Mouse (Mus musculus): Measurements from ENCODE around the gene Bud23.

Bud23 gene

DNA sequence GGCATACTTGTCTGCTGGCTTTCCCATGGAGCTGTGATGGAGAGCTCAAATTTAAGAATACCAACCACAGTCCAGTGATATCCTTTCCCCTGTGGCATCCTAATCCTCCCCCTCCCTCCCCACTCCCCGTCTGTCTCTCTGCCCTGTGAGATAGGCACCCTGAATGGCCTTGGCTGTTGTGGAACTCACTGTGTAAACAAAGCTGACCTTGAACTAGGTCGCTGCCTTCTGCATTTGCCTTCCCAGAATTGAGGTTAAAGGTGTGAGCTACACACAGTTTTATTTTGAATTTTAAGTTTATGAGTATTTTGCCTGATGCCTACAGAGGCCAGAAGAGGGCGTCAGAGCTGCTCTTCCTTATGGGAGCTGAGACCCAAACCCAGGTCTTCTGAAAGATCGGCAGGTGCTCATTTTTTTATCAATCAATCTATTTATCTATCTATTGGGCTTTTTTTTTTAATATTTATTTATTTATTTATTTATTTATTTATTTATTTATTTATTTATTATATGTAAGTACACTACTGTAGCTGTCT, 48.5 kb downstream of the Bud23 start:
- no peaks in the 10 kb centered on the region for H3K27me3 ChIP-seq (ENCODE audit: control insufficient read depth, insufficient read depth, low read length, poor library complexity, severe bottlenecking)
- no peak for DNase-seq (ENCODE audit: low read depth, low spot score)
- no peaks in the 10 kb centered on the region; the same call in 1 of the 2 replicates for H3K36me3 ChIP-seq (ENCODE audit: control insufficient read depth, insufficient read depth, low read length, poor library complexity, severe bottlenecking)

DNA sequence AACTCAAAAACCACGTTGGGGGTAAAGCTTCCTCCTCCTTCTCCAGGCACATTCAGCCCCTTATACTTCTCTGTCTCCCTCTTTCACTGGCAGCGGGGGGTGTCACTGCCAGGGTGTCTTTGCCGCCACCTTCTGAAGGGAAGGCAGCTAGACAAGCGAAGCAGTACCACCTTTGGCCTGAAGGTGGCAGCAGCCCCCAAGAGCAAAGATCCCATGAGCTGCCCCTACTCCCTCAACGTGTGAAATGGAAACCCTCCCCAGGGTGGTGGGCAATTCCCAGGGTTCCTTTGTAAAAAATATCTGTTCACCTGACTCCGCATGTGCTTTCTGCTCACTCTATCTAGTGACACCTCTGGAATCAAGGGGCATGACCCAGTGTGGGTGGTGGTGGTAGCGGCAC, 49.3 kb downstream of the Bud23 start:
- Histone ChIP-seq H3K36me3 (ENCODE audit: control insufficient read depth, insufficient read depth, low read length, poor library complexity, severe bottlenecking) (no peaks in the 10 kb centered on the region; the same call in 1 of the 2 replicates), H3K27me3 (ENCODE audit: control insufficient read depth, insufficient read depth, low read length, poor library complexity, severe bottlenecking) (no peaks in the 10 kb centered on the region)
- DNase-seq (ENCODE audit: low read depth, low spot score), result peak; percentile 93

- peak; percentile 87 for DNase-seq (ENCODE audit: low read depth, low spot score)
Measured at GRCm38 (mm10) chr5:135012671-135013441, 51.9 kb downstream of the Bud23 start.

DNA sequence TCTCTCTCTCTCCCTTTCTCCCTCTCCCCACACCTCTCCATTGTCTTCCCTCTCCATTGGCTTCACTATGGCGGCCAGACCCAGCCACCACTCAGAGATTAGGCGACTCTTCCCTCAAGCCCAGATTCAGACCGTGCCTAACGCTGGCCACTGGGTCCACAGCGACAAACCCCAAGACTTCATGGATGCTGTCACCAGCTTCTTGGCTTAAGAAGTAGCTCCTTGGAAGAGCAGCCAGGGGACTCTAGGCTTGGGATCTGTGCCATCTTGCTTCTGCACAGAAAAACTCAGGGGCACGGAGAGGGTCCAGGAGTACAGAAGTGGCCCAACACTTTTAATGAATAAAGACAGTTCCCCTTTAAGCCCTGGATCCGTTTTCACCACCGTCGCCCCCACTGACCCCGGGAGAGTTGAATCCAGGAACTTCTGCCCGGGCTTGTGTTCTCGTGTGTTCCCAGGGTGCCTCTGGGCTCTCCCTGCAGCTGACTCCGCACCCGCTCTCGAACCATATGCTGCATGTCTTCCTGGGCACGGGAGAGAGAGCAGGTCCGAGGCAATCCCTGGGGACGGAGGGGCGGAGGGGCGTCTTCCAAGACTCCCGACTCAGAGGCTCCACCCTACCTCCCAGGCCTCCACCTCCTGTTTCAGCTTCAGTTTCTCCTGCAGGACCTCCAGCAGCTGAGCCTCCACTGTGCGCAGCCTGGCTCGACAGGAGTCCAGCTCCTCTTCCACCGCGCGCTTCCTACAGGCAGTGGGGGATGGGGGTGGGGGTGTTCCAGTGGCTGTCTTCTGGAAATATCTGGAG, 52.7 kb downstream of the Bud23 start:
- Histone ChIP-seq H3K36me3 (ENCODE audit: control insufficient read depth, insufficient read depth, low read length, poor library complexity, severe bottlenecking) (no peaks in the 10 kb centered on the region; the same call in 1 of the 2 replicates), H3K27me3 (ENCODE audit: control insufficient read depth, insufficient read depth, low read length, poor library complexity, severe bottlenecking) (no peaks in the 10 kb centered on the region)
- DNase-seq (ENCODE audit: low read depth, low spot score), result no peak

More at GRCm38 (mm10) chr5:135012671-135013441, 51.9 kb downstream of the Bud23 start:
- H3K27me3 ChIP-seq (ENCODE audit: control insufficient read depth, insufficient read depth, low read length, poor library complexity, severe bottlenecking), result no peaks in the 10 kb centered on the region
- H3K36me3 ChIP-seq (ENCODE audit: control insufficient read depth, insufficient read depth, low read length, poor library complexity, severe bottlenecking), result no peaks in the 10 kb centered on the region; the same call in 1 of the 2 replicates

DNA sequence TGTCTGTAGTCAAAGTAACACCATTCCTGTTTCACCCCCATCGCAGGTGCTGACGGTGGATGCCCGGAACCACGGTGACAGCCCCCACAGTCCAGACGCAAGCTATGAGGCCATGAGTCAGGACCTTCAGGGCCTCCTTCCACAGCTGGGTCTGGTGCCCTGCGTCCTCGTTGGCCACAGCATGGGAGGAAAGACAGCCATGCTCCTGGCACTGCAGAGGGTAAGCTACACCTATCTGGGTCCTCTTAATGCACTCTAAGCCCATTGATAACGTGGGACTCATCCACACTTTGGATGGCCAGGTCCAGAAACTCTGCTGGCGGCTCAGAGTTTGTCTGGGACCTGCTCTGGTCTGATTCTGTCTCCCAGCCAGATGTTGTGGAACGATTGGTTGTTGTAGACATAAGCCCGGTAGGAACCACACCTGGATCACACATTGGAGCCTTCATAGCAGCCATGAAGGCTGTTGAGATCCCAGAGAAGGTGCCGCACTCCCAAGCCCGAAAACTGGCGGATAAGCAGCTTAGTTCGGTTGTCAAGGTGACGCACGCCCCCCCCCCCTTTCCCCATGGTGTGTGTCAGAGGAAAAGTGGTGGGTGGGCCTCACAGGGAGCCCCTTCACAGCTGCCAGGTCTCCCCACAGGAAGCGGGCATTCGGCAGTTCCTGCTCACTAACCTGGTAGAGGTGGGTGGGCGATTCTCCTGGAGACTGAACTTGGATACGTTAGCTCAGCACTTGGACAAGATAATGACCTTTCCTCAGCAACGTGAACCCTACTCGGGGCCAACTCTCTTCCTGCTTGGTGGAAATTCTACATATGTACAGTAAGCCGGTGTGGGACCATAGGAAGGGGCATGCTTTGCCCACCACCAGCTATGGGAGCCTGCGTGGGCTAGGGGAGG, 53.7 kb downstream of the Bud23 start:
- Histone ChIP-seq H3K27me3 (ENCODE audit: control insufficient read depth, insufficient read depth, low read length, poor library complexity, severe bottlenecking) (no peaks in the 10 kb centered on the region), H3K36me3 (ENCODE audit: control insufficient read depth, insufficient read depth, low read length, poor library complexity, severe bottlenecking) (no peaks in the 10 kb centered on the region; the same call in 1 of the 2 replicates)
- DNase-seq (ENCODE audit: low read depth, low spot score), result no peak

DNA sequence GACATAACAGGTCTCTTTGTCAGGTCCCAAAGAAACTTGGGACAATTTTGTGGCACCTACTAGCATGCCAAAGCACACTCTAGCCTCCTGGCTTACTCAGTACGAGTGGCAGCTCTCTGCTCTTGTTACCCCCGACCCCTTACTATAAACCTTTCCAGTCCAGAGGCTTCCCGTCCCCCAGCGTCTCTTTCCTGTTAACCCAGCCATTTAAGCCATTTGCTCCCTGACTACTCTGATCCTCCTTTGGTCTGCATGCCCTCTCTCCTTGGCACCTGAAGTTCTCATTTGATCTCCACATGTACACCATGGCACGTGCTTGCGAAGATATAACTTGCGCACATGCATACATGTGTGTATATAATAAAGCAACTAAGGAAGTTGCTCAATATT, 54.4 kb downstream of the Bud23 start:
- no peak for DNase-seq (ENCODE audit: low read depth, low spot score)
- no peaks in the 10 kb centered on the region for H3K27me3 ChIP-seq (ENCODE audit: control insufficient read depth, insufficient read depth, low read length, poor library complexity, severe bottlenecking)
- H3K36me3 ChIP-seq (ENCODE audit: control insufficient read depth, insufficient read depth, low read length, poor library complexity, severe bottlenecking), result no peaks in the 10 kb centered on the region; the same call in 1 of the 2 replicates

DNA sequence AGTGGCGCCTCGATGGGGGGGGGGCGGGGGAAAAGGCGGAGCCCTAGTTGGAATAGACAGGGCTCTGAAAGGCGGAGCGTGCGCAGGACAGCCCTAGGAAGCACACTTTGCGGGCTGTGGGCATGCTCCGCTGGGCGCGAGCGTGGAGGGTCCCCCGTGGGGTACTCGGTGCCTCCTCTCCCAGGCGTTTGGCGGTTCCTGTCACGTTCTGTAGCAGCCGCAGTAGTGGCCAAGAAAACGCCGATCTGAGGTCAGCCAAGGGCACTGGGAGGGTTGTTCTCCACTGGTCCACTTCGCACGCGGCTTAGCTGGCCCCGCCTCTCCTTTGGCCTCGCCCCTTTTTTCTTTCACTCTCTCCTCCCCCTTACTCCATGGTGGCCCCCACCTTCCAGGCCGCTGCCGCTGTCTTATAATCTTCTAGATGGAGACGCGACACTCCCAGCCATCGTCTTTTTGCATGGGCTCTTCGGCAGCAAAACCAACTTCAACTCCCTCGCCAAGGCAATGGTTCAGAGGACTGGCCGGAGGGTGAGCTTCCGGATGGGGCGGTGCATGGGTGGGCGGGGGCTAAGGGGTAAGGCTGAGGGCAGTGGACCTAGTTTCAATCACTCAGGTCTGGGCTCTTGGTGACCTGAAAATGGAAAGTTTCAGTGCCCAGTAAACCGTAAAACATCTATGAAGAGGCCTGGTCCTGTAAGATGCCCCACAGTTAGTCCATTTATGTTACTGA, 55.0 kb downstream of the Bud23 start:
- DNase-seq (ENCODE audit: low read depth, low spot score), result peak; percentile 91
- no peaks in the 10 kb centered on the region; the same call in 1 of the 2 replicates for H3K36me3 ChIP-seq (ENCODE audit: control insufficient read depth, insufficient read depth, low read length, poor library complexity, severe bottlenecking)
- H3K27me3 ChIP-seq (ENCODE audit: control insufficient read depth, insufficient read depth, low read length, poor library complexity, severe bottlenecking), result no peaks in the 10 kb centered on the region

- DNase-seq (ENCODE audit: low read depth, low spot score), result peak; percentile 100
- Histone ChIP-seq H3K27me3 (ENCODE audit: control insufficient read depth, insufficient read depth, low read length, poor library complexity, severe bottlenecking) (no peaks in the 10 kb centered on the region), H3K36me3 (ENCODE audit: control insufficient read depth, insufficient read depth, low read length, poor library complexity, severe bottlenecking) (no peaks in the 10 kb centered on the region; the same call in 1 of the 2 replicates)
Measured at GRCm38 (mm10) chr5:135008671-135009589, 55.8 kb downstream of the Bud23 start, which contains the start of gene Abhd11. Gene Abhd11 (plus strand): TSS chr5:135009152.

- H3K27me3 ChIP-seq (ENCODE audit: control insufficient read depth, insufficient read depth, low read length, poor library complexity, severe bottlenecking), result no peaks in the 10 kb centered on the region
- no peaks in the 10 kb centered on the region; the same call in 1 of the 2 replicates for H3K36me3 ChIP-seq (ENCODE audit: control insufficient read depth, insufficient read depth, low read length, poor library complexity, severe bottlenecking)
- peak; percentile 60 for DNase-seq (ENCODE audit: low read depth, low spot score)
Measured at GRCm38 (mm10) chr5:135007802-135008571, 56.8 kb downstream of the Bud23 start.
